Mouse (Mus musculus): ENCODE measurements around the gene Dnah2. TPM values are rescaled to one million over a fixed set of nuclear protein-coding genes. Genes with fewer than 3 reads are reported as not detected.

The Dnah2 gene
- polyA plus RNA-seq, 1 experiment from 2014 or later, result 0.87 TPM

- H3K4me3 ChIP-seq (replicated peaks), result peak within 1 kb of the TSS; percentile 58
- WGBS, result 33% methylated on average over 12 of the region's 12 CpGs
- peaks cover 49% of the 10 kb centered on the region for H3K4me1 ChIP-seq (replicated peaks)
- no peaks in the 10 kb centered on the region for H3K36me3 ChIP-seq
- peak within 1 kb of the TSS; percentile 99 for H3K27ac ChIP-seq
- H3K4me2 ChIP-seq (replicated peaks), result peak within 1 kb of the TSS; percentile 92
- no peaks in the 10 kb centered on the region for H3K9me3 ChIP-seq
- no peak for ATAC-seq
- H3K27me3 ChIP-seq (replicated peaks), result no peaks in the 10 kb centered on the region
- peak within 1 kb of the TSS; percentile 74 for H3K9ac ChIP-seq
These were observed 135.4 kb downstream of the Dnah2 start, which contains the start of gene Kdm6b for GRCm38 (mm10) chr11:69413221-69414181. Kdm6b (minus strand) TSS chr11:69413675.

GRCm38 (mm10) chr11:69412548-69412947 lies 136.4 kb downstream of the Dnah2 start:
- H3K27ac ChIP-seq, result peak overlapping the region; percentile 99; the same call in 1 of the 2 replicates
- H3K9me3 ChIP-seq, result no peaks in the 10 kb centered on the region
- peak overlapping the region; percentile 92 for H3K4me2 ChIP-seq (replicated peaks)
- WGBS, result 56% methylated on average over 7 of the region's 7 CpGs
- 0 out of 2 replicates have a peak overlapping the region, but pooled peaks have one; percentile 20 for H3K9ac ChIP-seq
- peaks cover 5% of the 10 kb centered on the region; the same call in 1 of the 2 replicates for H3K36me3 ChIP-seq
- no peaks in the 10 kb centered on the region for H3K27me3 ChIP-seq (replicated peaks)
- H3K4me1 ChIP-seq (replicated peaks), result peaks cover 52% of the 10 kb centered on the region
- ATAC-seq, result no peak
- peak overlapping the region; percentile 74; the same call in 1 of the 2 replicates for H3K4me3 ChIP-seq (replicated peaks)

DNA sequence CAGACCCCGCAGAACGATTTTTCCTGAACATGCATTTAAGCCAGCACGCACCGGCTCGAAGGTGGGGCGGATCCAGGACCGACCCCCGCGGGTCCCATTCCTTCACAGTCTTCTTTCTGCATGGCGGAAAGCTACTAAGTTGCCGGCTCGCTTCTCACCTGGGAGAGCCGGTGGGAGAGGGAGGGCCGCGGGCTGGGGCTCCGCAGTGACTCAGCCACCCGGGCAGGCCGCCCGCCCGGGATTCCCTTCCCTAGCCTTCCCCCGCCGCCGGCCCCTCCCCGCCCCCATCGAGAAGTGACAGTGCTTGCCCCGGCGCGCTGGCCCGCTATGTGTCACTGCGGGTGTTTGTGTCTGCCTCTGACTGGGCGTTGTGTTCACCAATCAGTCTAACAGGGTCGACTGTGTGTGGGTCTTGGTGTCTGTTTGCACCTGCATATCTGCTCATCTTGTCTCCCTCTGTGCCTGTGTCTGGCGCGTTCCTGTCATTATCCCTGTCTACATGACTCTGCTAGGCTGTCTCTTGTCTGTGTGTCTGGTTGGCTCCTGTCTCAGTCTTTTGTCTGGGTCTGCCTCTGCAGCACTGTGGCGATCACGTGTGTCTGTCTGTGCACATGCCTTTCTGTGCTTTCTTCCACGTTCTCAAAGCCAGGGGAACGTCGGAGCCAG lies 137.2 kb downstream of the Dnah2 start:
- Histone ChIP-seq H3K4me3 (replicated peaks) (peak overlapping the region; percentile 74), H3K27ac (peak overlapping the region; percentile 99), H3K4me1 (replicated peaks) (peaks cover 54% of the 10 kb centered on the region), H3K9me3 (no peaks in the 10 kb centered on the region), H3K27me3 (replicated peaks) (no peaks in the 10 kb centered on the region), H3K9ac (peak overlapping the region; percentile 82), H3K4me2 (replicated peaks) (peak overlapping the region; percentile 92), H3K36me3 (peaks cover 13% of the 10 kb centered on the region)
- ATAC-seq, result peak; percentile 24
- under 1% methylated on average over 39 of the region's 39 CpGs for WGBS

GRCm38 (mm10) chr11:69411073-69411535 lies 137.8 kb downstream of the Dnah2 start:
- peak overlapping the region; percentile 99 for H3K27ac ChIP-seq
- H3K9me3 ChIP-seq, result no peaks in the 10 kb centered on the region
- H3K27me3 ChIP-seq (replicated peaks), result no peaks in the 10 kb centered on the region
- peak overlapping the region; percentile 74 for H3K4me3 ChIP-seq (replicated peaks)
- peak overlapping the region; percentile 92 for H3K4me2 ChIP-seq (replicated peaks)
- under 1% methylated on average over 26 of the region's 26 CpGs for WGBS
- peaks cover 54% of the 10 kb centered on the region for H3K4me1 ChIP-seq (replicated peaks)
- ATAC-seq, result peak; percentile 66
- peaks cover 18% of the 10 kb centered on the region for H3K36me3 ChIP-seq
- H3K9ac ChIP-seq, result peak overlapping the region; percentile 82

DNA sequence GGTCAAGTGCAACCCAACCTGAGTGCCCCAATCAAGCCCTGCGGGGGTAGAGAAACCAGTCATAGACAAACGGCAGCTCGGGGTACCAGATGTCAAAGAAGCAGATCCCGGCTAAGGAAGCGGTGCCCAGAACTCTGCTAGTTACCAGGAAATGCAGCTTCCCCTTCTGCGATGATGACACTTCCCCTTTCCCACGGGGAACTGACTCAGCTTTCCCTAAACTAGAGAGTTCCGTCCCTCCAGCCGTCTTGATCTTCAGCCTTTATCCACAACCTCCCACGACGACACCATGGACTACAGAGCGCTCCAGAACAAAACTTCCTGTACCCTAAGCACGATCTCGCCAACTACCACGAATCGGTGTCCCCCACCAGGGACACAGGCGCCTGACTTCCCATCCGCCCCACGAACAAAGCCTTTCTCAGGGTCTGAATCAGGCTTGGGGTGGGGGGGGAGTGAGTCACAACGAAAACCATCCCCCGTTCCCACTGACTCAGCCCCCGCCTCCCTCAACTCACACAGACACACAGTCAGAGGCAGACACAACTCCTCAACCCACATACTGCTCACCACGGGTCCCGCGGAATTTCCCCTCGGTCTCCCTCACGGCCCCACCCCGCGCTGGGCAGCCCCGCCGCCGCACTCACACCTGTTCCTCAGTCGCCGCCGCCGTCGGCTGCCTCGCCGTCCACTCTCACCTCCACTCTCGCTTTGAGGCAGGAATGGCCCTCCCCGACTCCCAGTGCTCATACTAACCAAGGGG lies 138.4 kb downstream of the Dnah2 start:
- Histone ChIP-seq H3K27me3 (replicated peaks) (no peaks in the 10 kb centered on the region), H3K4me1 (replicated peaks) (peaks cover 54% of the 10 kb centered on the region), H3K4me3 (replicated peaks) (peak overlapping the region; percentile 74), H3K9me3 (no peaks in the 10 kb centered on the region), H3K27ac (peak overlapping the region; percentile 99), H3K9ac (peak overlapping the region; percentile 82), H3K36me3 (peaks cover 24% of the 10 kb centered on the region), H3K4me2 (replicated peaks) (peak overlapping the region; percentile 92)
- WGBS, result under 1% methylated on average over 41 of the region's 41 CpGs
- ATAC-seq, result no peak; the same call in 1 of the 2 replicates

GRCm38 (mm10) chr11:69410045-69410309 lies 138.9 kb downstream of the Dnah2 start:
- Histone ChIP-seq H3K27me3 (replicated peaks) (no peaks in the 10 kb centered on the region), H3K4me3 (replicated peaks) (peak overlapping the region; percentile 74), H3K4me2 (replicated peaks) (peak overlapping the region; percentile 92), H3K36me3 (peaks cover 28% of the 10 kb centered on the region), H3K9me3 (no peaks in the 10 kb centered on the region), H3K9ac (peak overlapping the region; percentile 82), H3K4me1 (replicated peaks) (peaks cover 50% of the 10 kb centered on the region), H3K27ac (peak overlapping the region; percentile 99)
- no peak for ATAC-seq
- under 1% methylated on average over 18 of the region's 18 CpGs for WGBS

DNA sequence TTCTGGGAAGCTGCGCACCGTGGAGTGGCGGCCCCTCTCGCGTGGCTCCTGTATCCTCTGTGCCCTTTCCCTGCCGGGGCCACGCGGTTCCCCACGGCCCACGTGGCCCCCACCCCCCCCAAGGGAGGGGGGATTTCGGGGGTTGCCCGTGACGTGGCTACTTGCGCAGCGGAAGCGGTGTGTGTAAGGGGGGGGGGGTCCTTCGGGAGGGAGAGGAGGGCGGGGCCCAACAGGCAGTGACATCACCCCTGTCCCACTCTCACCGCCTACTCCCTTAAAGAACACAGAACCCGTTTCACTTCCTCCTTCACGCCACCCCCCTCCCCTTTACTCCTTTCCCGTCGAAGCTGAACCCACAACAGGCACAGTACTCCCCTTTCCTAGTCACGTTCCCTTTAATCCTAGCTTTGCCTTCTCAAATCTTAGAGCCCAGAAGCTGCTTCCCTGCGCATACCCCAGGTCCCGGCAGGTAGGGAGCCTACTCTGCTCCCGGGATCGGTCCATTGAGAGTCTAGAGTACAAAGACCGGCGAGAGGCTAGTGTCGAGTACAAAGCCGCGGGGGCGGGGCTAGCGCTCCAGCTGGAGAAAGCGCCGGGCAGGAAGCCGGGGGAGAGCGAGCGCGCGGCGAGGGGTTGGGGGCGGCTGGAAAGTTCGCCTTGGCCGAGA lies 139.4 kb downstream of the Dnah2 start:
- Histone ChIP-seq H3K4me2 (replicated peaks) (peak overlapping the region; percentile 92), H3K4me1 (replicated peaks) (peaks cover 46% of the 10 kb centered on the region), H3K9ac (peak overlapping the region; percentile 82), H3K4me3 (replicated peaks) (peak overlapping the region; percentile 74), H3K36me3 (peaks cover 32% of the 10 kb centered on the region), H3K27ac (peak overlapping the region; percentile 99), H3K27me3 (replicated peaks) (no peaks in the 10 kb centered on the region), H3K9me3 (no peaks in the 10 kb centered on the region)
- ATAC-seq, result peak; percentile 70
- 1% methylated on average over 44 of the region's 46 CpGs for WGBS

DNA sequence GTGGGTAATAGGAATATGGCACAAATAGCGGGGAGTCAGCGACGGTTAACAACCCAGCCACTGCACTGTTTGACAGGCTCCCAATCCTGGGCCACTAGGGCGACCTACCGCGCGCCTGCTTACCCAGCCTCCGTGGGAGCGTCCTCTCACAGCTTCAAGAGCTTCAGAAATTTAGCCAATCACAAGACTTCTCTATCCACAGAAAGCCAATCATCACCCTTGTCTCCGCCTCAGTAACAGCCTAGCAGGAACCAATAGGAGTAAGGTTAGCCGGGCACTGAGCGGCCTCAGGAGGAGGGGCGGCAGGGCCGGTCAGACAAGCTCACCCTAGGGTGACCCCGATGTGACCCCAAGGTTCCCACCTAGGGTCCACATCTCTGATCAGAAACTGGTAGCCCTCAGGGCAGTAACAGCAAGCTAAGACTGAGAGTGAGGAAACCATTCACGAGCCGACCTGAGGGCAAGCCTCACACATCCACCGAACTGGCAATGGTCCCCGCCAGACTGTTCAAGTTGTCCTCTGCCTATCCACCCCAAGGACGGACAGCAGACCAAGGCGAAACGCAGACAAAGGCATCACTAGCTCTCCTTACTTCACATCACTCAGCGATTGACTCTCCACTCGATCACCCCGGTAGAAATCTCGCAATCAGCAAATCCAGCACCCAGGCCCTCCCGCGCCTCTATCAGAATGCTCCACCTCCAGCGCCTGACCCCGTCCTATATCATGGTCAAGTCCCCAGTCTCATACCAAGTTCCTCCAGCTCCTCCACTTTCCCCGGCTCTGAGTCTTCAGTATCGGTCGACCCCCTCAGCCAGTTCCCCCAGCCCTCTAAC lies 140.2 kb downstream of the Dnah2 start:
- H3K4me1 ChIP-seq (replicated peaks), result peaks cover 38% of the 10 kb centered on the region
- ATAC-seq, result peak; percentile 67
- peak overlapping the region; percentile 99 for H3K27ac ChIP-seq
- no peaks in the 10 kb centered on the region for H3K9me3 ChIP-seq
- H3K27me3 ChIP-seq (replicated peaks), result no peaks in the 10 kb centered on the region
- WGBS, result under 1% methylated on average over 33 of the region's 33 CpGs
- H3K4me2 ChIP-seq (replicated peaks), result peak overlapping the region; percentile 92
- H3K36me3 ChIP-seq, result peaks cover 39% of the 10 kb centered on the region
- H3K4me3 ChIP-seq (replicated peaks), result peak overlapping the region; percentile 74
- H3K9ac ChIP-seq, result peak overlapping the region; percentile 82

DNA sequence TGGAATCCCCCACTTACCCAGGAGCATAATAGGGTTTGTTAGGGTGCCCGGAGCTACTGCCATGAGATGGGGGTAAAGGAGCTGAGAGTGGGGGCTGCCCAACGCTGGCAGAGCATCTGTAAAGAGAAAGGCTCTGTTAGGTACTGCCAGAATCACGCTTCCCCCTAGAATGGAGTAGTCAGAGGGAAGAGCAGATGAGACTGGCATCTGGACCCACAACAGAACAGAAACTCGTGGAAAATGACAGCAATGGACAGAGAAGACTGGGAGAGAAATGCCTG lies 141.2 kb downstream of the Dnah2 start:
- Histone ChIP-seq H3K27ac (no peak overlapping the region), H3K27me3 (replicated peaks) (no peaks in the 10 kb centered on the region), H3K4me3 (replicated peaks) (peak overlapping the region; percentile 74; the same call in 1 of the 2 replicates), H3K9me3 (no peaks in the 10 kb centered on the region), H3K36me3 (peaks cover 43% of the 10 kb centered on the region), H3K9ac (peak overlapping the region; percentile 82; the same call in 1 of the 2 replicates), H3K4me1 (replicated peaks) (peaks cover 27% of the 10 kb centered on the region), H3K4me2 (replicated peaks) (peak overlapping the region; percentile 92)
- whole genome bisulfite sequencing, result 83% methylated on average over 4 of the region's 4 CpGs
- ATAC-seq, result no peak

- Histone ChIP-seq H3K36me3 (peaks cover 46% of the 10 kb centered on the region), H3K9me3 (no peaks in the 10 kb centered on the region), H3K9ac (no peak overlapping the region), H3K4me3 (replicated peaks) (no peak overlapping the region), H3K4me1 (replicated peaks) (peaks cover 22% of the 10 kb centered on the region), H3K27me3 (replicated peaks) (no peaks in the 10 kb centered on the region), H3K27ac (no peak overlapping the region), H3K4me2 (replicated peaks) (peak overlapping the region; percentile 92; the same call in 1 of the 2 replicates)
- ATAC-seq, result no peak
- 88% methylated on average over 16 of the region's 16 CpGs for WGBS
These were observed 141.8 kb downstream of the Dnah2 start for GRCm38 (mm10) chr11:69406867-69407723.
